11 mouse cellular contexts compared by ENCODE assay signal in genomic region chr1:158604149-158604548, GRCm38 (mm10).
"Had no signal": no experiment of that assay in that cellular context is flagged by ENCODE, and none has a peak within 500 bp of the region (broad histone marks: within the 10 kb centered on the region; RNA-seq: fewer than 3 reads in every experiment).

No protein-coding gene starts in this region.

- H3K4me2 ChIP-seq: hindbrain, embryonic 15.5 days; limb, embryonic 15.5 days; liver, embryonic 13.5 days; lung, embryonic 15.5 days; midbrain, embryonic 13.5 days had no signal

- H3K36me3 ChIP-seq: limb, embryonic 15.5 days; liver, embryonic 13.5 days; lung, embryonic 15.5 days had no signal

- H3K4me1 ChIP-seq: hindbrain, embryonic 15.5 days; limb, embryonic 15.5 days; liver, embryonic 13.5 days; lung, embryonic 15.5 days; midbrain, embryonic 13.5 days had no signal

- ATAC-seq: intestine, embryonic 16.5 days; liver, postnatal 0 days; midbrain, embryonic 13.5 days had no signal

- H3K9ac ChIP-seq: hindbrain, embryonic 15.5 days; limb, embryonic 15.5 days; liver, embryonic 13.5 days; liver, postnatal 0 days; lung, embryonic 15.5 days; midbrain, embryonic 13.5 days had no signal

- H3K27me3 ChIP-seq: hindbrain, embryonic 15.5 days; limb, embryonic 15.5 days; liver, embryonic 13.5 days; lung, embryonic 15.5 days; midbrain, embryonic 13.5 days had no signal

- H3K4me3 ChIP-seq: hindbrain, embryonic 15.5 days; limb, embryonic 15.5 days; liver, embryonic 13.5 days; lung, embryonic 15.5 days; midbrain, embryonic 13.5 days had no signal

- DNase-seq: layer of hippocampus, adult 9-11 months; layer of hippocampus, postnatal 36 days; liver, embryonic 13.5 days; liver, postnatal 0 days; thymus, adult 18-20 months; thymus, postnatal 36 days had no signal

- H3K27ac ChIP-seq: hindbrain, embryonic 15.5 days; limb, embryonic 15.5 days; liver, embryonic 13.5 days; lung, embryonic 15.5 days; midbrain, embryonic 13.5 days had no signal

- H3K9me3 ChIP-seq: hindbrain, embryonic 15.5 days; limb, embryonic 15.5 days; liver, embryonic 13.5 days; lung, embryonic 15.5 days; midbrain, embryonic 13.5 days had no signal
